Mouse (Mus musculus): ENCODE results near the gene Sync.

Gene Sync

GRCm38 (mm10) chr4:129307936-129308335 lies 20.5 kb downstream of the Sync start:
- DNase-seq: no peak

DNA sequence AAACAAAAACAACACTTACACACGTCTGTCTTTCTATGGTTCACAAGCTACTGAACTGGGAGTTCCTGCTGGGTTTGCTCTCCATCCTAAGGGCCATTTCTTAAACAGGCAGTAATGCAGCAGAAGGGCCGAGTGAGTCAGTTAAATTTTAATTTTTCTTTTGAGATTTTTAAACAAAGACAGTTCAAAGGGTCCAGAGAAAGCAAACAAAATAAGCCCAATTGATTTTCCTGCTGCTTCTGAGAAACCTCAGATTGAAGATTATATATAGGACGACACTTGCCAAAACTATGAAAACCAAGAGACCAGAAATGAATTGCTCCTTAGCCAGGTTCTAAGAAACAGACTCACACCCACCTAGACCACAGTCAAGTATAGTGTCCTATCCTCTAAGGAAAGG lies 26.5 kb downstream of the Sync start:
- DNase-seq: no peak

GRCm38 (mm10) chr4:129320876-129321275 lies 33.5 kb downstream of the Sync start:
- peak in 1 of 2 experiments; percentile 47 for DNase-seq

- no peak for DNase-seq
Measured at GRCm38 (mm10) chr4:129322042-129322441, 34.6 kb downstream of the Sync start.

DNA sequence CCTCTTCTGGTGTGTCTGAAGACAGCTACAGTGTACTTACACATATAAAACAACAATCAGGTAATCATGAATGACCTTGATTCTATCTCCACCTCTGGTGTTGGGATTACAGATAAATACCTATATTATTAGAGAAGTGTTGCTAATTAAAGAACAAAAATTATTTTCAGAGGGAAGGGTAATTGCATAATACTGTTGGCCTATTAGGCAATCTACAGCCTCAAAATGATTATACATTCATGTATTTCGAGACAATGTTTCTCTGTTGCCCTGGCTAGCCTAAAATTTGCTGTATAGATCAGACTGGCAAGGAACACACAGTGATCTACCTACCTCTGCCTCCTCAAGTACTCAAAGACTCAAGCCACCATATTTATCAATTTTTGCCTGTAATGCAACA lies 36.1 kb downstream of the Sync start:
- DNase-seq: no peak

GRCm38 (mm10) chr4:129324756-129325155 lies 37.3 kb downstream of the Sync start:
- no peak for DNase-seq

DNA sequence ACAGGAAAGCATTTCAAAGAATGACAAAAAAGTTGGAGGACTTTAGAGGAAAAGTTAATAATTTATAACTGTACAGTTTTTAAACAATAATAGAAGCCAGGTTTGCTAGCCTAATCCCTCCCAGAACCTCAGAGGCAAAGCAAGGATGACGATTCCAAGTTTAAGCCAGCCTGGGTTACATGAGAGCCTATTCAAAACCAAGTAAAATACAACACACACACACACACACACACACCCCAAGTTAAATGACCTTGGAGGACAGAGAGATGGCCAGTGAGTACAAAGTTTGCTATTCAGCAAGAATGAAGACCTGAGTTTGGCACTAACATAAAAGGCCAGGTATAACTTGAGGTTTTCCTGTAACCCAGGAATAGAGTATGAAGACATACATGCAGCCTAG lies 38.8 kb downstream of the Sync start:
- DNase-seq: peak; percentile 54 to 66

DNA sequence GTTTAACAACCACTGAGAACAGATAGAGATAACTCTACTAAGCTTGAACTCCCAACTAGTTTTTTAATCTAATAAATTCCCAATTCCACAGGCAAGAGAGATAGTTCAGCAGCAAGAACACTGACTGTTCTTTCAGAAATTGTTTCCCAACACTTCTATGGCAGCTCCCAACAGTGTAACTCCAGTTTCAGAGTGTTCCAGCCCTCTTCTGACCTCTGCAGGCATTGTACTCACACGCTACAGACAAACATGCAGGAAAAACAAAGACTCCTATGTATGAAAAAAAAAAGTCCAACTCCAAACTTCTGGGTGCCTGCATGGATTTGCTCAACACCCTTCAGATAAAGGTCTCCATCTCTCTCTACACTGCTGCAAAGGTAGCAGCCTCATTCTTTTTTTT lies 45.4 kb downstream of the Sync start:
- no peak for DNase-seq

- DNase-seq: no peak
Measured at GRCm38 (mm10) chr4:129334677-129335215, 47.3 kb downstream of the Sync start.

- peak; percentile 98 to 99 for DNase-seq
Measured at GRCm38 (mm10) chr4:129335216-129336074, 48.0 kb downstream of the Sync start, which contains the start of the genes Rbbp4 and Zbtb8os. Gene Rbbp4 (minus strand): TSS chr4:129335370. Gene Zbtb8os (plus strand): TSS chr4:129335695.

DNA sequence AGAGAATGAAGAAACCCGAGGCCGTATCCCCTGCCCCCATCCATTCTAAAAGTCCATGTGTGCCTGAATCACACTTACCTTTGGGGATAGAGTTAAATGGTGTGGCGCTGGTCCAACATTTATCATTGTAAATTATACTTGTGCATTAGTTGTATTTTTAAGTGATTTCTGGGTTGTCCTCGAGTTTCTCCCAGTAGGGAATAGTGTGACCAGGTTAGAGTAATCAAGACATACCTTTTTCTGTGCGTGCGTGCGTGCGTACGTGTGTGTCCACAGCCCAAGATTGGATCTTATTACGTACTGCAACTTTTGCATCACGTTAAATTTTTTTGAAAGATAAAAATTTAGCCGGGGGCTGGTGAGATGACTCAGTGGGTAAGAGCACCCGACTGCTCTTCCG lies 48.9 kb downstream of the Sync start:
- no peak for DNase-seq

- DNase-seq: no peak
Measured at GRCm38 (mm10) chr4:129339743-129340142, 52.3 kb downstream of the Sync start.

DNA sequence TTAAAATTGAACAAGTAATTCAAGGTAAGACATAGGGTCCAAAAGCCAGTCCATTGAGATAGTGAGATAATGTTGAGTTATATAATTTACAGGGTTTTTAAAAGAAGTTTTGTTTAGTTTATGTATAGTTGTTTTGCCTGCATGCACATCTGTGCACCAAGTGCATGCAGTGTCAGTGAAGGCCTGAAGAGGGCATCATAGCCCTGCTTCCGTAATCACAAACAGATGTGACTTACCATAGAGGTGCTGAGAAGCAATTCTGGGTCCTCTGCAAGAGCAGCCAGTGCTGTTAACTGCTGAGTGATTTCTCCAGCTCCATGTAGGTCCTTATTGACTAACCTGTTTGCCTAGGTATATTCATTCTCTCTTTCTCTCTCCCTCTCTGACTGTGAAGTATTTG lies 54.5 kb downstream of the Sync start:
- DNase-seq: no peak

DNA sequence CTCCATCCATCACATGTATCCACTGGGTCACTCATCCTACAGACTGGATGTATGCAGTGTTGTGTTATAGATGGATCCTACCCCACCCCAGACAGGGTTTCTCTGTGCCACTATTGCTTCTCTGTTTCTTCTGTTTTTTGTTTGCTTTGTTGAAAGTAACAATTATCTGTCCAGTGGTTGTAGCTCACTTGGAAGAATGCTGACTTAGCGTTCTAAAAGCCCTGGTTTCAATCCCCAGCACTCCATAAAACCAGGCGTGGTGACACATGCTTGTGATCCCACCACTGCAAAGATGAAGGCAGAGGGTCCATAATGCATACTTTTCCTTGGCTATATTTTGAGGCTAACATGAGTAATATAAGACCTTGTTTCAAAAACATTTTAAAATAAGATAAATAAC lies 55.3 kb downstream of the Sync start:
- DNase-seq: no peak

- peak in 1 of 2 experiments; percentile 17 for DNase-seq
Measured at GRCm38 (mm10) chr4:129346481-129347154, 59.2 kb downstream of the Sync start.

- DNase-seq: peak; percentile 73 to 91
Measured at GRCm38 (mm10) chr4:129350644-129351043, 63.2 kb downstream of the Sync start.

- no peak for DNase-seq
Measured at GRCm38 (mm10) chr4:129351111-129351510, 63.7 kb downstream of the Sync start.

DNA sequence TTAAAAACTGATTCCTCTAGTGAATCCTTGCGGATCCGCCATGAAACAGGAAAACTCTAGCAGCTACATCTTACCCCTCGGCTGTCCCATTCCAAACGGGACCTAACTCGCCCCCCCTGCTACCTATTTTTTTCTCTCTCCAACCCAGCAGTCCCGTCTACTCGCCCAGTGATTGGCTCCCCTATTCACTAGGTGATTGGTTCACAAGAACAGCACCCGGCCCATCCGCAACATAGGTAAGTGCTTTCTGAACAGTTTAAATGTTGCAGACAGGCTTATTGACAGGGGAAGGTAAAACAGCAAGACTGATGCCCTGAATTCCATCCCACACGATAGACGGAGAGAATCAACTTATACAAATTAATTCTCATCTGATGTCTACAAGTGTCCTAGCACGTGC lies 65.8 kb downstream of the Sync start:
- no peak for DNase-seq

GRCm38 (mm10) chr4:129354236-129354635 lies 66.8 kb downstream of the Sync start:
- DNase-seq: peak in 1 of 2 experiments; percentile 36

- DNase-seq: no peak
Measured at GRCm38 (mm10) chr4:129357613-129358163, 70.3 kb downstream of the Sync start.
